Mouse (Mus musculus) G1E (cell line): Measurements from ENCODE around the gene Sct. TPM values are rescaled to one million over a fixed set of nuclear protein-coding genes. Genes with fewer than 3 reads are reported as not detected.

Experiments used
- ATAC-seq: 2 replicates; pipeline ENCODE4 v1.8.0; 2016; ENCODE audit warnings: mild to moderate bottlenecking; ENCODE audit not compliant: insufficient number of reproducible peaks, poor library complexity, low FRiP score, severe bottlenecking; ENCODE audit errors: extremely low read depth
- DNase-seq: peaks from one replicate; pipeline ENCODE4 v3.0.0; 2012; ENCODE audit warnings: low spot score
- H3K27me3 ChIP-seq: 2 replicates; pipeline ENCODE4 v1.6.1; 2012; ENCODE audit warnings: mild to moderate bottlenecking, low read length, inconsistent platforms; ENCODE audit not compliant: insufficient read depth
- H3K36me3 ChIP-seq: replicated peaks from 2 replicates; pipeline ENCODE3; 2012; ENCODE audit warnings: mild to moderate bottlenecking, inconsistent platforms
- H3K4me1 ChIP-seq: 2 replicates; pipeline ENCODE4 v1.6.1; 2012; ENCODE audit warnings: low read depth, low read length, inconsistent platforms, mixed read lengths; ENCODE audit not compliant: insufficient read depth
- H3K4me3 ChIP-seq: 2 replicates; pipeline ENCODE4 v1.5.1; 2012; ENCODE audit warnings: low read depth, mild to moderate bottlenecking, inconsistent platforms, low read length, moderate library complexity, mixed read lengths
- H3K9me3 ChIP-seq: replicated peaks from 2 replicates; pipeline ENCODE4 v1.6.1; 2012; ENCODE audit warnings: inconsistent platforms
- CTCF ChIP-seq: IDR thresholded peaks from 2 replicates; pipeline ENCODE4 v1.5.1; 2012; ENCODE audit warnings: low read depth, low read length, inconsistent platforms, mixed read lengths
- GATA1 ChIP-seq: IDR thresholded peaks from 2 replicates; pipeline ENCODE4 v1.6.1; 2012; ENCODE audit warnings: borderline replicate concordance, low read length, inconsistent platforms, mixed read lengths
- GATA2 ChIP-seq: IDR thresholded peaks from 2 replicates; pipeline ENCODE4 v1.6.1; 2012; ENCODE audit warnings: low read depth, low read length, inconsistent platforms, borderline replicate concordance
- POLR2AphosphoS5 ChIP-seq: IDR thresholded peaks from 2 replicates; pipeline ENCODE4 v1.6.1; 2012; ENCODE audit warnings: low read depth, low read length, inconsistent platforms; ENCODE audit not compliant: insufficient replicate concordance
- TAL1 ChIP-seq: conservative IDR thresholded peaks from 2 replicates; pipeline ENCODE4 v1.6.1; 2012; ENCODE audit warnings: low read depth, low read length, inconsistent platforms, mixed read lengths
- polyA plus RNA-seq: library from polyadenylated mRNA; stranded (reverse); fragments of >175 nt; gene quantifications from 2 replicates; pipeline ENCODE4 v1.2.3, GENCODE M21; 2012
- total RNA-seq, 2 experiments: library from RNA; stranded (forward) in 1 of 2; stranded (reverse) in 1 of 2; fragments of 200-1000 nt in 1 of 2; fragments of >200 nt in 1 of 2; fragmentation: Nextera tagmentation in 1 of 2; gene quantifications; 2 replicates each; pipeline ENCODE4 v1.2.3; 2014 to 2017

Sct gene
- total RNA-seq (2014; fragmentation: Nextera tagmentation) = not detected in 2 replicates
- not detected in 2 replicates for total RNA-seq (2017)
- polyA plus RNA-seq = not detected in 2 replicates

DNA sequence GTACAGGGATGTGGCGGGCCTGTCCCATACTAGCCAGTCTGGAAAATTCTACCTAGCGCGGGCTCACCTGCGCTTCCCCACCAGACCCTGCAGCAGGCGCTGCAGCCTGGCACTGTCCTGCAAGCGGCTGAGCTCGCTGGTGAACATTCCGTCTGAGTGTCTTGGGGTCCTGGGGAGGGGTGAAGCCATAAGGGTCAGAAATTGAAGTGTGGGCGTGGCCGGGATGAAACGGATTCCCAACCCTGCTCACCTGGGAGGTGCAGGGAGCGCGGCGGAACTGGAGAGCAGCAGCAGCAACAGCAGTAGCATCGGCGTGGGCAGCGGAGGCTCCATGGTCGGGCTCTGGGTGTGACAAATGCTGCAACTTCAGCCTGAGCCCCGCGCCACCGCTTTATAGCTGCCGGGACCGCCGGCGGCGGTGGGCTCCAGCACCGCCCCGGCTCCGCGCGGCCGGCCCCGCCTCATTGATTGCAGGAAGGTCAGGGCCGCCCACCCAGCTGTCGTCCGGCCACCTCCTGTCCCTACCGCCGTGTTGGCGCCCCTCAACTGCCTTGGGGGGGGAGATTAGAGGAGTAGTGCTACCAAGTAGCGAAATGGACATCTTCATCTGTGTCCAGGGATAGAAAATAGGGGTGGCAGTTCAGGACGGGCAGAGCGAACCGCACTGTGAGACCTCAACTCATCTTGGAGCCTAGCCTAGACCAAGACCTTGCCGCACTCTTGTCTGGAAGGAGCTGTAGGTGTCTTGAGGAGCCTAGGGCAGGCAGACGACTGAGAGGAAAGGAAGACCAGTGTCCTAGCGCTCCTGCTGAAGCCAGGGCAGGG is at the start of gene Sct:
Gene Sct (minus strand): TSS at position 368 of the 825 bp plus-strand sequence.
- no peak for TF ChIP-seq GATA2
- no peak for TF ChIP-seq GATA1
- no peak for TF ChIP-seq CTCF
- TF ChIP-seq TAL1 = no peak
- TF ChIP-seq POLR2AphosphoS5 = no peak
- DNase-seq (no peak), ATAC-seq (no peak)
- Histone ChIP-seq H3K4me1 (peaks cover 7% of the 10 kb centered on the region), H3K4me3 (no peak within 1 kb of the TSS), H3K36me3 (no peaks in the 10 kb centered on the region), H3K9me3 (no peaks in the 10 kb centered on the region), H3K27me3 (peaks cover 61% of the 10 kb centered on the region)

DNA sequence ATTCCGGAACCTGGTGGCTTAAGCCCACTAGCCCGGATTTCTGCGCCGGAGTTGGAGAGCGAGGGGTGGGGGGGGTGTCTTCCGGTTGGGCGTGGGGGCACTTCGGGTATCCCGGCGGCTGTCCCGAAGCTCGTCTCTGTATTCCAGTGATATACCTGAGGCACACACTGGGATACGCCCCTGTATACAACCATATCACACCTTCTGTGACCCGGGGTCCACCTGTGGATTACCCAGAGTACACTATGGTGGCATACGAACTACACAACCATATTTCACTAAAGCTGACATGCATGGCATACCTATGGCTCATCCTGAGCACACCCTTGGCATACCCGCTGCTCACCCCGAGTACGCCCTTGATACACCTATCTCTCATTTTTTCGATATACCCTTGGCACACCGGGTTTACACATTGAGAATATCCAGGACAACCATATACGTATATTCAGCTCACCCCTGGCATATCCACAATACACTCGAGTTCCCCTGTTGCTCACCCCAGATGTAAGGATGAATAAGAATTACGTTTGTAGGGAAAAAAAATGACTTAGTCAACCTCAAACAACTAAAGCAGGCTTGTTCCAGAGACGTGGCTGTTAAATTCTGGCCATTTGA is 49.5 kb upstream of the Sct start:
- DNase-seq (peak; percentile 67), ATAC-seq (no peak)
- Histone ChIP-seq H3K4me3 (peak overlapping the region; percentile 77), H3K9me3 (no peaks in the 10 kb centered on the region), H3K4me1 (peaks cover 30% of the 10 kb centered on the region), H3K27me3 (no peaks in the 10 kb centered on the region), H3K36me3 (peaks cover 56% of the 10 kb centered on the region)
- no peak for TF ChIP-seq CTCF
- no peak for TF ChIP-seq GATA1
- no peak for TF ChIP-seq TAL1
- no peak for TF ChIP-seq GATA2
- no peak for TF ChIP-seq POLR2AphosphoS5

DNA sequence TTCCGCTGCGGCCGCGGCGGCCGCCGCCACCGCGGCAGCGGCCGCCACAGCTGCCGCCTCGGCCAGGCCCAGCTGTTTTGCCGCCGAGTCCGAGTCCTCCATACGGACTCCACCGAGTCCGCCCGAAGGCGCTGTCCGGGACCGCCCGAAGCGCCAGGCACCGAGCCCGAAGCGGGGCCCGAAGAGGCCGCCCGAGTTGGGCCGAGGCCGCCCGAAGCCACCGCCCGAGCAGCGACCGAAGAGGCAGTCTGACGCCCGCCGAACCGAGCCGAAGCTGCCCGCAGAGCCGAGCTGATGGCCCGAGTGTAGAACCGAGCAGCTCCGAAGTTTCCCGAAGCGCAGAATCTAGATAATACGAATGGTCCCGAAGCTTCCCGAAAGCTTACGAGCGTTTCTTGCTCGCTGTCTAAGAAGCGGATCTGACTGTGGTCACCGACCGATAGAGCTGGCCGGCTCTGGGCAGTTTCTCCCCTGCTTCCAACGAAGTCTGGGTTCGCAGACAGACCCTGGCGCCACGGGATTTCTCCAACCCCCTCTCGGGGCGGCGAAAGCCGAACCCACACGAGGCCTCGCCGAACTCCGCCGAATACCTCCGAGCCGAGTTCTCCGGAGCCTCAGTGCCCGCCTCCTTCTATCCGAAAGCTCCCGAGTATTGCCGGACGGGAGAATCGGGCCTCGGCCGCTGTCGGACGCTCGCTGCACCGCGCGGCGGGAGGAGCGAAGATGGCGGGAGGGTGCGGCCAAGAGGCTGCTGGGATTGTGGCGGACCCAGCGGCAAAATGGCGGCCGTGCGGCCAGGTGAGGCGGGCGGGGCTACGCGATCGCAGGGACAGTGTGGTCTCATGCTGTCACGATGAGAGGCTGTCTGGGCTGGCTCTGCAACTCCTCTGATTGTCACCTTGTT is 48.8 kb upstream of the Sct start, which contains the start of the genes Deaf1 and Tmem80:
Gene Deaf1 (minus strand): TSS at position 222 of the 904 bp plus-strand sequence.
Gene Tmem80 (plus strand): TSS at position 271 of the 904 bp plus-strand sequence.
- peak; percentile 83 for ATAC-seq
- peak; percentile 89 for DNase-seq
- H3K36me3 ChIP-seq = peaks cover 56% of the 10 kb centered on the region
- no peaks in the 10 kb centered on the region for H3K9me3 ChIP-seq
- no peaks in the 10 kb centered on the region for H3K27me3 ChIP-seq
- peak within 1 kb of the TSS; percentile 77 for H3K4me3 ChIP-seq
- H3K4me1 ChIP-seq = peaks cover 34% of the 10 kb centered on the region
- no peak for TF ChIP-seq TAL1
- TF ChIP-seq POLR2AphosphoS5 = no peak
- TF ChIP-seq GATA2 = no peak
- TF ChIP-seq CTCF = no peak
- no peak for TF ChIP-seq GATA1

DNA sequence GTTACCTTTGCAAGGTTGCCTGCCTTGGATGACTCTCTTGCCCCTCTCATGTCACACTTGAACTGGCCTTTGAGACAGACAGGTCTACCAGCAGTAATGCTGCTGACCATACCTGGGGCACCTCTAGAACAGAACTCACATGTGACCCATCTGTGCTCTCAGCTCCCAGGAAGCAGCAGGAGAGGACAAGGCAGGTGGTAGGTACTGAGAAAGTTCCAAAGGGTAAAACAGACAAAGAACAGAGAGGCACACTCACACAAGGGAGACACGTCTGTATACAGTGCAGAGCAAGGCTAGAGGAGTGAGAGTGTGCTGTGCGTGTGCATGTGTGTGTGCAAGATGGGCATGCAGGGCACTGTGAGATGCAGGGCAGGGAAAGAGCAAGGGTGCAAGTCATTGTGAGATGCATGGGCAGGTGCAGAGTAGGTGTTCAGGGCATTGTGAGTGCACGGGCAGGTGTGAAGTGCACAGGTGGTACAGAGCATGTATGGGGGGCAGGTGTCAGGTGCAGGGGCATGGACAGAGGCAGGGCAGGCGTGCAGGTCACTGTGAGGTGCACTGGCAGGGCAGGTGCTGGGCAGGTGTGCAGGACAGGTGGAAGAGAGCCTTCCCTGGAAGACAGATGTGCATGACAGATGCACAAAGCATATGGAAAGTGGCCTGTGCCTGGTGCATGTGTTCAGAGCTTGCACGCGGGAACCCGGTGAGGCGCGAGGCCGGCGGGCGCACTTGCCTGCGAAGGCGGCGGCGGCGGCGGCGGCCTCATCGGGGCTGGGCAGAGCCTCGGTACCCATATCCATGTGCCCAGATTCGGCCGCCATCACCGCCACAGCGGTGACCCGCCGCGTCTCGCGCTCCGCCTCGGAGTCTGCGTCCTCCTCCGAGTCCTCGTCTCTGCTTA is 47.9 kb upstream of the Sct start:
- peaks cover 31% of the 10 kb centered on the region for H3K4me1 ChIP-seq
- ATAC-seq (no peak), DNase-seq (no peak)

DNA sequence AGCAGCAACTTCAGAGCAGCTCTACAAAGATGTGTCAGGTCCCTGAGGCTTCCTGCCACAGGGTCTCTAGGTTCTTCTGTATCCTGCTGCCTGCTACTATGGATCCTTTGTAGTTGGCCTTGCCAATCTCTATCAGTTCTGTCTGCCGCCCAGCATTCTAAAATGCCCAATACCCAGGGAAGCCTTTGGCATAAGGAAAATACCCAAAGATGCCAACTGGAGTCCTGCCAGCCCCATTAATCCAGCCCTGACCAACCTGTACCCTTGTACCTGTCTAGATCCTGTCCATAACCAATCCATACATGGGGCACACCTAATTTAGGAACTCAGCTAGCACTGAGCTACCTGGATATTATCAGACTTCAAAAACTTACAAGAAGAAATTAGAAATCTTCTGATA is 45.8 kb upstream of the Sct start:
- peaks cover 71% of the 10 kb centered on the region for H3K36me3 ChIP-seq
- no peak for DNase-seq
- peaks cover 30% of the 10 kb centered on the region for H3K4me1 ChIP-seq

More for the DNA sequence above, 47.9 kb upstream of the Sct start:
- Histone ChIP-seq H3K27me3 (no peaks in the 10 kb centered on the region), H3K36me3 (peaks cover 56% of the 10 kb centered on the region), H3K9me3 (no peaks in the 10 kb centered on the region), H3K4me3 (peak overlapping the region; percentile 77)
- TF ChIP-seq GATA1 (no peak), CTCF (no peak), GATA2 (no peak), POLR2AphosphoS5 (no peak), TAL1 (no peak)

More for the DNA sequence above, 45.8 kb upstream of the Sct start:
- no peak overlapping the region for H3K4me3 ChIP-seq
- no peaks in the 10 kb centered on the region for H3K27me3 ChIP-seq
- H3K9me3 ChIP-seq = no peaks in the 10 kb centered on the region
- no peak for TF ChIP-seq GATA1
- TF ChIP-seq TAL1 = no peak
- no peak for TF ChIP-seq GATA2
- TF ChIP-seq POLR2AphosphoS5 = no peak
- no peak for TF ChIP-seq CTCF
- no peak for ATAC-seq
